ENCODE assay signal across 12 mouse cellular contexts in genomic region chr19:22572849-22573248, GRCm38 (mm10).
"Had no signal": no experiment of that assay in that cellular context is flagged by ENCODE, and none has a peak within 500 bp of the region (broad histone marks: within the 10 kb centered on the region; RNA-seq: fewer than 3 reads in every experiment).

No protein-coding gene starts in this region.

- DNase-seq: kidney, adult 2 months; kidney, postnatal 25 days; left cerebral cortex, postnatal 4 days; liver, postnatal 0 days; right cerebral cortex, postnatal 25 days; thymus, adult 2 months; thymus, postnatal 14 days; thymus, postnatal 4 days had no signal

- ATAC-seq: inflammation-experienced regulatory T-cells, adult 6 months; intestine, embryonic 16.5 days; liver, postnatal 0 days; lung, postnatal 0 days; midbrain, embryonic 15.5 days had no signal
